Mouse (Mus musculus): ENCODE measurements around the gene Cenpv.
A peak's percentile ranks its signal among the peaks of the same experiment; 100 is the strongest.
"Not testable (repeated sequence)": the region's sequence is repeated elsewhere in the genome, so short reads cannot be mapped to it uniquely, and the experiment has no call there.

Gene Cenpv

GRCm38 (mm10) chr11:62508816-62509215 lies 30.2 kb downstream of the Cenpv start:
- not testable (repeated sequence) for DNase-seq (ENCODE audit: low spot score in 2 of 2)

- DNase-seq (ENCODE audit: low spot score in 2 of 2), result not testable (repeated sequence)
These were observed 30.7 kb downstream of the Cenpv start for GRCm38 (mm10) chr11:62508365-62508764.

- no peak for DNase-seq (ENCODE audit: low spot score in 2 of 2)
These were observed 31.4 kb downstream of the Cenpv start for GRCm38 (mm10) chr11:62507683-62508082.

DNA sequence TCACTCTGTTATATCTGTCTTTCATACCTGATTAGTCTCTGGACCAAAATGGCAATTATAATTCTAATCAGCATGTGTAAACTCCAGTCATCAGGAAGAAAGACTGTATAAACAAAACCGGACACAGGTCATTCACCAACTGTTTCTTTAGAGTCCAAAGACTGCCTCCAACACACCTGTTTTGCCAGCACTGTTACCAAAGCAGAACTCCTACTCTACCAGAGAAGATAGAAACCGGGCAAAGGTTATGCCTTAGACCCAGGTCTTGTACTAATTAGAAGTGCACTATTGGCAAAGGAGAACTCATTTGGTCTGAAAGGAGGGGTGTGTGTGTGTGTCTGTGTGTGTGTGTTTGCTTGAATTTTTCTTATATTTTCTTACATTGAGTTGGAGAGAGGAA lies 38.5 kb downstream of the Cenpv start:
- DNase-seq (ENCODE audit: low spot score in 2 of 2), result no peak

DNA sequence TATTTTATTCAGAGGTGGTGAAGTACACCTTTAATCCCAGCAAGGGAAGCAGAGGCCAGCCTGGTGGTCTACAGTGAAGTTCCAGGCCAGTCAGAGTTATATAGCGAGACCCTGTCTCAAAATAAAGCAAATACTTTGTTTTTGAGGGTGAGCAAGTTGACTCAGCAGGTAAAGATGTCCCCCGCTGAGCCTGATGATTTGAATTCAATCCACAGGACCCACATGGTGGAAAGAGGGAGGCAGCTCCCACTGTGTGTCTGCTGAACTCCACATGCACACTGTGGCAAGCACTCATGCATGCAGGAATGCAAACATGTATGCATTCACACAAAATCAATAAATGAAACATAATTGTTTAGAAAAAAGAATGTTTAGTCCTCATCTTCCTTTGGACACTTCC lies 40.3 kb downstream of the Cenpv start:
- DNase-seq (ENCODE audit: low spot score in 2 of 2), result no peak

GRCm38 (mm10) chr11:62497181-62497580 lies 41.9 kb downstream of the Cenpv start:
- no peak for DNase-seq (ENCODE audit: low spot score in 2 of 2)

GRCm38 (mm10) chr11:62496151-62496715 lies 42.8 kb downstream of the Cenpv start:
- peak in 1 of 2 experiments; percentile 11 for DNase-seq (ENCODE audit: low spot score in 2 of 2)

DNA sequence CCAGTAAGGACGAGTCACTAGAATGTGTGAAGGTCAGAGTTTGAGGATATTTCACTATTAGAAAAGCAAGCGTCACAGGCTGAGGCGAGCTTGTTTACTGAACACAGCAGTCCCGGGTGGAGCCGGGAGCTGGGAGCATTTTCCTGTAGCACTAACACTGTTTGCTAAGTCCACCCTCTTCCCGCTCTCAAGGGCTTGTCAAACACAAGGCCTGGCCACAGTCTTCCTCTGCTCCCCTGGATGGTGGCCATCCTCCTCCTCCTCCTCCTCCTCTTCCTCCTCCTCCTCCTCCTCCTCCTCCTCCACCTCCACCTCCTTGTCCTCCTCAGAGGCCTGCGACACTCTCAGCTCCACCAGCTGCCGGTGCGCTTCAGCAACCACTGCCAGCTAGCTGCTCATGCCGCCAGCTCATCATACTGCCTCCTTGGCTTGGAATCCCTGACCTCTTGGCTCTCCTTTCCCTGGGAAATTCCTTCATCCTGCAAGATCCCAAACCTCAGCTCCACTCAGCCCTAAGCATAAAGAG lies 43.7 kb downstream of the Cenpv start:
- DNase-seq (ENCODE audit: low spot score in 2 of 2), result peak; percentile 27 to 33

DNA sequence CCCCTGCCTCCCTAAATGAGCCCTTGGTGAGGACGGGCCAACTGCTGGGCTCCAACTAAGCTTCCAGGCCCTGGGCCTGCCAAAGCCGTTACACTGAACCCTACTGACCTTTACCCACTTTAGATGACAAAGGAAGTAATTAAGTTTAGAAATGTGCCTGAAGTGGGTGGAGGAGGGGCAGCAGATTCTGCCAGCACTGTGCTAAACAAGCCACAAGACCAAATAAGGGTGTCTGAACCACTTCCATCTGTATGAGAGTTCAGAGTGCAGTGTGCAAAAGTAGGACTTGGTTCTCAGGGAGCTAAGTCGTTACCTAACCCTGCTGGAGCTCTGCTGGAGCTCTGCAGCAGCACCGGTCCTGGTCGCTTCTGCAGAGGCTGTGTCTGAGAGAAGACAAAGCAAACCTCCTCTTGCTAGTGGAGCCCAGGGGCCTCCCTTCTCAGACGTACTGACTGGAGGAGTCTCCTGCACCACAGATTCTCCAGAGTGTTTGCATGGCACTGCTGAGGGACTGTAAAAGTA lies 44.2 kb downstream of the Cenpv start:
- DNase-seq (ENCODE audit: low spot score in 2 of 2), result peak in 1 of 2 experiments; percentile 24

DNA sequence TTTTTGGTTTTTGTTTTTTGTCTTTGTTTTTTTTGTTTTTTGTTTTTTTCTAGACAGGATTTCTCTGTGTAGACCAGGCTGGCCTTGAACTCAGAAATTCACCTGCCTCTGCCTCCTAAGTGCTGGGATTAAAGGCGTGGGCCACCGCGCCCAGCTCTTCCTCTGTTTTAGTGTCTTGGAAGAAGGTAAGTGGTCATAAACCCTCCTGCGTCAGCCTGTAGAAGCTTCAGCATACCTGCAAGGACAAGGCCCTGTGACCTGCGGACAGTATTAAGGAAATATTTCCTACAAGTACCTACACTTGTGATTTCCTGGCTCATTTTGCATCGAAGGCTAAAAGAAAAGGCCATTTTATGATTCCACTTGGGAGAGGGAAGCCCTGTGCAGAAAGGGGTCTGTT lies 45.4 kb downstream of the Cenpv start:
- DNase-seq (ENCODE audit: low spot score in 2 of 2), result no peak

GRCm38 (mm10) chr11:62487540-62488350 lies 51.3 kb downstream of the Cenpv start:
- DNase-seq (ENCODE audit: low spot score in 2 of 2), result no peak

GRCm38 (mm10) chr11:62486949-62487348 lies 52.1 kb downstream of the Cenpv start:
- DNase-seq (ENCODE audit: low spot score in 2 of 2), result no peak

DNA sequence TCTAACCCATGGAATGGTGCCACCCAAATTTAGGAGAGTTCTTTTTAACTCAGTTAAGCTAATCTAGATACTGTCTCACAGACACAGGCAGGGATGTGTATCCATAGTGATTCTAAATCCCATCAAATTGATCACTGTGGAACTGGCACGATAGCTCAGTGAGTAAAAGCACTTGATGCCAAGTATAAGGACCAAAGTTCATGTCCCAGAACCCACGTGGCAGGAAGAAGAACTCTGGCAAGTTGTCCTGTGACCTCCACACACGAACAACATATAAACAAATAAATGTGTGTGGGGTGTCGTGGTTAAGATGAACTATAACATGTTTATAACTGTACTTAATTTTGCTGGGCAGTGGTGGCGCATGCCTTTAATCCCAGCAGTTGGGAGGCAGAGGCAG lies 59.5 kb downstream of the Cenpv start:
- DNase-seq (ENCODE audit: low spot score in 2 of 2), result no peak

GRCm38 (mm10) chr11:62478931-62479330 lies 60.1 kb downstream of the Cenpv start:
- no peak for DNase-seq (ENCODE audit: low spot score in 2 of 2)

- no peak for DNase-seq (ENCODE audit: low spot score in 2 of 2)
These were observed 62.9 kb downstream of the Cenpv start for GRCm38 (mm10) chr11:62476156-62476555.
